ENCODE assay signal across 21 mouse cellular contexts in the genomic region with DNA sequence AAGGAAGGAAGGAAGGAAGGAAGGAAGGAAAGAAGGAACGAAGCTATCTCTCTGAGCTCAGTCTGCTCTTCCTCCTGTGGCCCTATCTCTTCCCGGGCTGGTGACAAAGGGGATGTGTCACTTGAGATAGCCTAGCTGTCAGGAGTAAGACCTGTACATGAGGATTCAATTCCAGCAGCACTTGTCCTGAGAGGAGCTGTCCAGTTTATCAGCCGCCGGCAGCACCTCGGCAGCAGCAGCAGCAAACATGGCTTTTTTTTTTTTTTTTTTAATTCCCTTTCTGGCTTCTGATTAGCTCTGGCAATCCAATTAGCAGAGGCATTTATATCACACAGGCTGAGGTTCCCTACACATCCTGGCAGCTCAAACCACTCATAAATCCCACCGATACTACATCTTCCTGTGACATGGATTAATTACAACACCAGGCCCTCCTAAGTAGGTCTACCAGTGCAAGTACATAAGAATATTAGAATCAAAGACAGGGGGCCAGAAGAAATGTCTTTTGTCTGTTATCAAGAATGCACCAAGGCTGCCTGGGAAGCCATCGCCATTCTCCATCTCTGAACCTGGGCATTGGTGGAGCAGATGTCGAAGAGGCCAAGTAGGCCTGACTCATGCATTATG.
DNase-seq lines count a peak whose midpoint lies in the region; ATAC-seq and TF ChIP-seq lines count a peak whose summit lies in the region.
"Had no signal": no experiment of that assay in that cellular context is flagged by ENCODE, and none has a peak within 500 bp of the region (broad histone marks: within the 10 kb centered on the region; RNA-seq: fewer than 3 reads in every experiment).

No protein-coding gene starts in this region.

- no peaks in the 10 kb centered on the region for H3K36me3 ChIP-seq in kidney, postnatal 0 days (ENCODE audit: insufficient read depth, low read length)
- H3K36me3 ChIP-seq in midbrain, embryonic 13.5 days: no peaks in the 10 kb centered on the region
- H3K36me3 ChIP-seq: embryonic facial prominence, embryonic 10.5 days; kidney, embryonic 15.5 days; liver, embryonic 12.5 days; midbrain, embryonic 12.5 days had no signal

- WGBS in kidney, postnatal 0 days: 37% methylated on average over 8 of the region's 8 CpGs
- WGBS in midbrain, embryonic 13.5 days: 58% methylated on average over 8 of the region's 8 CpGs

- no peak for TF ChIP-seq POLR2A in brain, embryonic 14.5 days (IDR thresholded peaks at IDR 0.05; ENCODE audit: borderline replicate concordance, extremely low read depth, insufficient read depth, insufficient read length, poor library complexity, severe bottlenecking)

- ATAC-seq in kidney, postnatal 0 days (replicated peaks; ENCODE audit: low FRiP score, low read depth): no peak
- no peak for ATAC-seq in midbrain, embryonic 13.5 days
- ATAC-seq in erythroid progenitor cell, adult 5-6 weeks (replicated peaks; ENCODE audit: low FRiP score, poor library complexity, severe bottlenecking): no peak
- ATAC-seq: liver, embryonic 12.5 days had no signal

- H3K27ac ChIP-seq in kidney, postnatal 0 days: no peak overlapping the region
- peak overlapping the region; percentile 86 for H3K27ac ChIP-seq in midbrain, embryonic 13.5 days
- H3K27ac ChIP-seq: embryonic facial prominence, embryonic 10.5 days; kidney, embryonic 15.5 days; layer of hippocampus, adult 2 months; liver, embryonic 12.5 days; stomach, postnatal 0 days had no signal

- no peaks in the 10 kb centered on the region for H3K9me3 ChIP-seq in kidney, postnatal 0 days (replicated peaks; ENCODE audit: low read length)
- H3K9me3 ChIP-seq in midbrain, embryonic 13.5 days: no peaks in the 10 kb centered on the region
- H3K9me3 ChIP-seq: embryonic facial prominence, embryonic 10.5 days; kidney, embryonic 15.5 days; liver, embryonic 12.5 days; midbrain, embryonic 12.5 days had no signal

- H3K27me3 ChIP-seq in kidney, postnatal 0 days (ENCODE audit: insufficient read depth, low read length): no peaks in the 10 kb centered on the region
- no peaks in the 10 kb centered on the region for H3K27me3 ChIP-seq in midbrain, embryonic 13.5 days
- H3K27me3 ChIP-seq: kidney, embryonic 15.5 days; liver, embryonic 12.5 days; midbrain, embryonic 12.5 days had no signal

- peak; percentile 53 for DNase-seq in kidney, postnatal 0 days (ENCODE audit: low spot score)
- no peak for DNase-seq in kidney, adult 11 months
- peak; percentile 74 for DNase-seq in brain, embryonic 14.5 days (ENCODE audit: low read depth)
- peak; percentile 20 for DNase-seq in retina, embryonic 14.5 days (ENCODE audit: low spot score)
- DNase-seq in cerebellum, postnatal 10 days: no peak
- DNase-seq: adrenal gland, adult 2 months; cerebellum, postnatal 25 days; gastrocnemius, postnatal 10 days; heart, adult 18-20 months; lung, embryonic 14.5 days; lung, postnatal 4 days; right cerebral cortex, adult 18-20 months; thymus, postnatal 25 days had no signal

- TF ChIP-seq CTCF in kidney, postnatal 0 days (IDR thresholded peaks at IDR 0.05; ENCODE audit: low read depth): no peak
- TF ChIP-seq CTCF in brain, embryonic 14.5 days (IDR thresholded peaks at IDR 0.05; ENCODE audit: borderline replicate concordance, extremely low read depth, insufficient read depth, insufficient read length): no peak

- H3K4me3 ChIP-seq in kidney, postnatal 0 days (replicated peaks; ENCODE audit: low read depth, low read length): no peak overlapping the region
- no peak overlapping the region for H3K4me3 ChIP-seq in midbrain, embryonic 13.5 days (replicated peaks)
- H3K4me3 ChIP-seq: embryonic facial prominence, embryonic 10.5 days; kidney, embryonic 15.5 days; layer of hippocampus, adult 2 months; liver, embryonic 12.5 days; midbrain, embryonic 12.5 days had no signal

- H3K9ac ChIP-seq in kidney, postnatal 0 days (ENCODE audit: low read depth, low read length): no peak overlapping the region
- no peak overlapping the region for H3K9ac ChIP-seq in midbrain, embryonic 13.5 days (replicated peaks)
- H3K9ac ChIP-seq: kidney, embryonic 15.5 days; liver, embryonic 12.5 days; lung, embryonic 14.5 days; midbrain, embryonic 12.5 days had no signal

- no peaks in the 10 kb centered on the region for H3K4me1 ChIP-seq in kidney, postnatal 0 days (replicated peaks; ENCODE audit: insufficient read depth, low read length)
- H3K4me1 ChIP-seq in midbrain, embryonic 13.5 days (replicated peaks): peaks cover 48% of the 10 kb centered on the region
- H3K4me1 ChIP-seq: embryonic facial prominence, embryonic 10.5 days; kidney, embryonic 15.5 days; liver, embryonic 12.5 days had no signal

- no peak overlapping the region for H3K4me2 ChIP-seq in kidney, postnatal 0 days (ENCODE audit: low read length)
- 0 out of 2 replicates have a peak overlapping the region, but pooled peaks have one; percentile 9 for H3K4me2 ChIP-seq in midbrain, embryonic 13.5 days (replicated peaks)
- H3K4me2 ChIP-seq: kidney, embryonic 15.5 days; liver, embryonic 12.5 days; lung, embryonic 14.5 days; midbrain, embryonic 12.5 days had no signal

Comparison
In these comparisons a context has a peak if more than half of its experiments do, and no peak if none do; other contexts are left out.
1. DNase-seq: peak in kidney, postnatal 0 days (single experiment), brain, embryonic 14.5 days (single experiment) and retina, embryonic 14.5 days (single experiment); none in kidney, adult 11 months (single experiment) and cerebellum, postnatal 10 days (0 of 2).